Mouse (Mus musculus) MEL (cell line): ENCODE data around the gene Hsd17b13. TPM values are rescaled to one million over a fixed set of nuclear protein-coding genes. Genes with fewer than 3 reads are reported as not detected.
"Not testable (repeated sequence)": the region's sequence is repeated elsewhere in the genome, so short reads cannot be mapped to it uniquely, and the experiment has no call there.

ENCODE experiments used
- DNase-seq: peaks from one replicate; pipeline ENCODE4 v3.0.0; 2011; ENCODE audit warnings: low read depth, low spot score
- H3K27ac ChIP-seq: 2 replicates; pipeline ENCODE4 v1.5.1; 2012; ENCODE audit warnings: low read depth, mild to moderate bottlenecking, control low read depth, low read length, moderate library complexity; ENCODE audit not compliant: control insufficient read depth
- H3K27me3 ChIP-seq, 2 experiments: fragments of 150-350 bp in 1 of 2; sonication (generic) in 1 of 2; 2 replicates each; pipeline ENCODE4 v1.6.1; 2012; ENCODE audit warnings: low read length in 2 of 2, mild to moderate bottlenecking in 2 of 2, improper control_type of control experiment in 1 of 2, moderate library complexity in 1 of 2; ENCODE audit not compliant: insufficient read depth in 2 of 2, control insufficient read depth in 1 of 2
- H3K36me3 ChIP-seq, 2 experiments: 2 replicates each; pipeline ENCODE4 v1.6.1; 2012 to 2014; ENCODE audit warnings: low read length in 2 of 2, improper control_type of control experiment in 1 of 2, inconsistent platforms in 1 of 2, mild to moderate bottlenecking in 1 of 2; ENCODE audit not compliant: insufficient read depth in 2 of 2, control insufficient read depth in 1 of 2
- H3K4me1 ChIP-seq, 2 experiments: fragments of 150-350 bp in 1 of 2; sonication (generic) in 1 of 2; 2 replicates each; pipeline ENCODE4 v1.6.1; 2012; ENCODE audit warnings: low read length in 2 of 2, improper control_type of control experiment in 1 of 2, mild to moderate bottlenecking in 1 of 2; ENCODE audit not compliant: insufficient read depth in 2 of 2, control insufficient read depth in 1 of 2
- H3K4me3 ChIP-seq, 2 experiments: fragments of 150-350 bp in 1 of 2; sonication (generic) in 1 of 2; 2 replicates each; pipeline ENCODE4 v1.5.1; 2012; ENCODE audit warnings: low read depth in 2 of 2, low read length in 2 of 2, mild to moderate bottlenecking in 2 of 2, moderate library complexity in 2 of 2, control low read depth in 1 of 2, improper control_type of control experiment in 1 of 2; ENCODE audit not compliant: control insufficient read depth in 1 of 2, insufficient read depth in 1 of 2
- H3K79me2 ChIP-seq: 2 replicates; pipeline ENCODE4 v1.6.1; 2012; ENCODE audit warnings: mild to moderate bottlenecking, low read length, moderate library complexity; ENCODE audit not compliant: control insufficient read depth, poor library complexity, insufficient read depth
- H3K9ac ChIP-seq: 2 replicates; pipeline ENCODE4 v1.6.1; 2012; ENCODE audit warnings: low read depth, mild to moderate bottlenecking, control low read depth, low read length, moderate library complexity; ENCODE audit not compliant: control insufficient read depth, poor library complexity, severe bottlenecking
- H3K9me3 ChIP-seq: fragments of 150-350 bp; sonication (generic); replicated peaks from 2 replicates; pipeline ENCODE4 v1.6.1; 2012; ENCODE audit warnings: mild to moderate bottlenecking, low read length, improper control_type of control experiment, moderate library complexity; ENCODE audit not compliant: insufficient read depth
- CTCF ChIP-seq, 3 experiments: IDR thresholded peaks in 2 of 3; conservative IDR thresholded peaks in 1 of 3; 2 replicates each; pipeline ENCODE4 v1.5.1; 2011 to 2012; ENCODE audit warnings: low read length in 3 of 3, low read depth in 2 of 3, mild to moderate bottlenecking in 2 of 3, improper control_type of control experiment in 1 of 3, inconsistent platforms in 1 of 3, mixed read lengths in 1 of 3, moderate library complexity in 1 of 3; ENCODE audit not compliant: control insufficient read depth in 1 of 3, insufficient read depth in 1 of 3, poor library complexity in 1 of 3, severe bottlenecking in 1 of 3
- ETS1 ChIP-seq: IDR thresholded peaks from 2 replicates; pipeline ENCODE4 v1.6.1; 2012; ENCODE audit warnings: low read depth, mild to moderate bottlenecking, inconsistent platforms, low read length, improper control_type of control experiment, moderate library complexity
- GABPA ChIP-seq: IDR thresholded peaks from 2 replicates; pipeline ENCODE4 v1.6.1; 2012; ENCODE audit warnings: low read depth, mild to moderate bottlenecking, inconsistent platforms, low read length, improper control_type of control experiment, moderate library complexity
- MAFK ChIP-seq: IDR thresholded peaks from 2 replicates; pipeline ENCODE4 v1.6.1; 2011; ENCODE audit warnings: low read depth, mild to moderate bottlenecking, low read length, improper control_type of control experiment, borderline replicate concordance
- MEF2A ChIP-seq: IDR thresholded peaks from 2 replicates; pipeline ENCODE4 v1.6.1; 2014; ENCODE audit warnings: low read depth, mild to moderate bottlenecking, inconsistent platforms, low read length, improper control_type of control experiment; ENCODE audit not compliant: poor library complexity, insufficient replicate concordance, severe bottlenecking; ENCODE audit errors: extremely low read depth
- MYC ChIP-seq: IDR thresholded peaks from 2 replicates; pipeline ENCODE4 v1.6.1; 2011; ENCODE audit warnings: low read depth, mild to moderate bottlenecking, low read length, improper control_type of control experiment, moderate library complexity
- RAD21 ChIP-seq: IDR thresholded peaks from 2 replicates; pipeline ENCODE4 v1.6.1; 2011; ENCODE audit warnings: mild to moderate bottlenecking, low read depth, low read length, improper control_type of control experiment
- SMC3 ChIP-seq: IDR thresholded peaks from 2 replicates; pipeline ENCODE4 v1.6.1; 2011; ENCODE audit warnings: low read depth, low read length, improper control_type of control experiment
- TAL1 ChIP-seq: IDR thresholded peaks from 2 replicates; pipeline ENCODE4 v1.6.1; 2012; ENCODE audit warnings: mild to moderate bottlenecking, inconsistent platforms, low read length, moderate library complexity, mixed read lengths
- ZC3H11A ChIP-seq: IDR thresholded peaks from 2 replicates; pipeline ENCODE4 v1.6.1; 2012; ENCODE audit warnings: low read depth, mild to moderate bottlenecking, inconsistent platforms, low read length, improper control_type of control experiment
- ZNF384 ChIP-seq: IDR thresholded peaks from 2 replicates; pipeline ENCODE4 v1.6.1; 2012; ENCODE audit warnings: low read depth, mild to moderate bottlenecking, inconsistent platforms, low read length, improper control_type of control experiment
- polyA plus RNA-seq, 2 experiments: library from polyadenylated mRNA; stranded (reverse) in 1 of 2; unstranded in 1 of 2; fragments of >175 nt in 1 of 2; fragments of >200 nt in 1 of 2; gene quantifications; 2 replicates each; pipeline versions ENCODE4 v1.2.1 to v1.2.4; 2012; ENCODE audit warnings: low replicate concordance in 2 of 2, low read depth in 1 of 2; ENCODE audit not compliant: insufficient read length in 2 of 2, insufficient read depth in 1 of 2, missing spikeins in 1 of 2
- total RNA-seq: library from RNA; depleted of rRNA; stranded (reverse); fragments of 300-350 nt; gene quantifications from 2 replicates; pipeline ENCODE4 v1.2.3, GENCODE M21; 2012

The Hsd17b13 gene
- total and polyA plus RNA-seq, 3 experiments: 0.08 TPM; not detected in 2

DNA sequence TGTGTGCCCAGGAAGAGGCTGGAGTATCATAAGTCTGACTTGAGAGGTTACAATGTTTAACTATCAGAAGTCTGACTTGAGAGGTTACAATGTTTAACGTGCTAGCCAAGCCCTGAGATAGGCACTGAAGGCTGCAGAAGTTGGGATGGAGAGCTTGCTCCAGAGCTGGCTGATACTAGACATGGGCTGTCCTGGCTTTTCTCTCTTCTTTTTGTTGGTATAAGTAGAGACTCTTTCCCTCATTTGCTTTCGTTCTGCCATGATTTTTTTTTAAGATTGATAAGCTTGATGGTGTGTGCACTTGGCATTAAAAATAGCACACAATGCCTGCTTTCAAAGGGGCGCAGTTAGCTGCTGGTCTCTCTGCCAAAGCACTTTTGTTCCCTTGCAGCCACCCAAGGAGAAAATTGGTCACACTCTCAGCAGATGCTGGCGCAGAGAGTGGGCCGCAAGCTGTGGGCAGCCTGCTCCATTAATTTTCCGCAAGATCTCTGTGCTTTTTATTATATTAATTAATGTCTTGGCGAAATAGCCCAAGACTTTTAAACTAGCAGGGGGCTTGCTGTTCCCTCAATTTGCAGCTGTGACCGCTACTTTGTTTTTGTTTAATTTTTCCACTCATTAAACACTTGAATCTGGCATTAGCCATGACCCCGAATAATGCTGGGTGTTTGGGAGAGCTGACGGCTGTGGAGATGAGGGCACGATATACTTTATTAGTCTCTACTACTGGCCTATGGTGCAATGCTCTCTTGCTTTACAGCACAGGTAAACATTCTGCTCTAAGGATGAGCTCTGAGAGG lies 38.5 kb downstream of the Hsd17b13 start:
- H3K27ac ChIP-seq: no peak overlapping the region
- H3K79me2 ChIP-seq: no peaks in the 10 kb centered on the region
- H3K9me3 ChIP-seq: no peaks in the 10 kb centered on the region
- H3K36me3 ChIP-seq: no peaks in the 10 kb centered on the region
- no peak overlapping the region for H3K4me3 ChIP-seq
- H3K4me1 ChIP-seq: no peaks in the 10 kb centered on the region
- no peak overlapping the region for H3K9ac ChIP-seq
- peaks cover 3 to 8% of the 10 kb centered on the region in 2 experiments for H3K27me3 ChIP-seq
- TF ChIP-seq GABPA: no peak
- TF ChIP-seq RAD21: no peak
- TF ChIP-seq MYC: no peak
- DNase-seq: no peak

DNA sequence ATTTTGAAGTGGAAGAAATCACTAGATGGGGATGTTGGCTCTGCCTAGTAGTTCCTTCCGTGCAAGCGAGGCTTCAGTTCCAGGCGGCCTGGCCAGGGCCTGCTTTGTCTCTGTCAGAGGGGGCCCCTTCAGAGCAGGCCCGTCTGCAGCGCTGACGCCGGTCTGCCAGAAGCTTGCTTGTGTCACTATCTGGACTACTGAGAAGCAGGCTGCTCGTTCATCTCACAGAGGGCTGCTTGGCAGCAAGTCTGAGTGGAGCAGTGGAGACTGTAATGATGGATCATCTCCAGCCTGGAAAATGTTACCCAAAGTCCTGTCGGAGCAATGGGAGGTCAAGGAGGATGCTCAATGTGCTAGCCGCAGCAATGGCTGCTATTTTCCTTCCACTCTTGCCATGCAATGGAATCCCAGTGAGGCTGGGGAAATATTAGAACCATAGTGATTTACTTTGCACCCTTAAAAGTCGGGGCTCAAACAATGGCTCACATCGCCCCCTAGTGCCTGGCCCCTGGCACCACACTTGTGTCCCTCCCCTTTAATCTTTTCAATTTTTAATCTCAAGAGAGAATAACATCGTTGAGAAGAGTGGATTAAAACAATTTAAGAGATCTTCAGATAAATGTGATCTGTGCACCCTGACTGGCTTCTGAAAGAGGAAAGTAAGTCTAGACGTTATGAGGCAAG lies 40.2 kb downstream of the Hsd17b13 start:
- H3K27ac ChIP-seq: no peak overlapping the region
- H3K4me3 ChIP-seq: no peak overlapping the region
- H3K27me3 ChIP-seq: peaks cover 3 to 8% of the 10 kb centered on the region in 2 experiments
- no peaks in the 10 kb centered on the region for H3K9me3 ChIP-seq
- no peaks in the 10 kb centered on the region for H3K79me2 ChIP-seq
- DNase-seq: peak; percentile 51
- H3K4me1 ChIP-seq: no peaks in the 10 kb centered on the region
- no peak for TF ChIP-seq ETS1
- TF ChIP-seq MAFK: no peak
- TF ChIP-seq TAL1: no peak
- TF ChIP-seq CTCF (IDR thresholded peaks at IDR 0.05 in 2 of 3, conservative IDR thresholded peaks at IDR 0.05 in 1 of 3; ENCODE audit: control insufficient read depth in 1 of 3, insufficient read depth in 1 of 3, low read depth in 2 of 3, low read length in 3 of 3, poor library complexity in 1 of 3, severe bottlenecking in 1 of 3): peak; percentile 81 to 83 (median 83)
- TF ChIP-seq MEF2A: no peak
- peak; percentile 74 for TF ChIP-seq RAD21
- no peak for TF ChIP-seq ZNF384
- peak; percentile 69 for TF ChIP-seq SMC3
- peak; percentile 59 for TF ChIP-seq ZC3H11A
- no peaks in the 10 kb centered on the region for H3K36me3 ChIP-seq
- no peak overlapping the region for H3K9ac ChIP-seq

DNA sequence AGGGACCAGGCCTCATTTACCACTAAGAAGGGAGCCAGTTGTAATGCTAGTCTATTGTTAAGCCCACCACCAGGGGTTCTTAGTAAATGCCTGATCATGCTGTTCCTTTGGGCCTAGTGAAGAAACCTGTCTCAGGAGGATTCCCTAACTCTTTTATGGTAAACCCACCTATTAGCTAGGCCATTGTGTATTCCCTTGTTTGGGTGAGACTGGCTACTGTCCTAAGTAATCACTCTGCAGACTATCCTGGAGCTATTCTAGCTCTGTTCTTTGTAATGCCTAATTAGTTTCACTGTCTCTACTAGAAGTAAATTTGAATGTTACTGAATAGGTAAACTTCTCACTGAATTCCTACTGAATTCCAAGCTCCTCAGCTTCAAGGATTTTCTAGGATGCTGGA lies 45.3 kb downstream of the Hsd17b13 start:
- not testable (repeated sequence) for H3K79me2 ChIP-seq, H3K36me3 ChIP-seq, DNase-seq, H3K27me3 ChIP-seq, H3K4me1 ChIP-seq, H3K9ac ChIP-seq, H3K4me3 ChIP-seq, H3K9me3 ChIP-seq, H3K27ac ChIP-seq
